Mouse (Mus musculus): ENCODE data around the gene St6galnac3. TPM values are rescaled to one million over a fixed set of nuclear protein-coding genes. Genes with fewer than 3 reads are reported as not detected.

The St6galnac3 gene
- total RNA-seq, 2 experiments from 2014 or later = 1.3 to 2.6 TPM

- intact Hi-C loops (cut with DNase I) = no loop called here
- Histone ChIP-seq H3K4me3 (no peak overlapping the region), H3K27ac (no peak overlapping the region)
- DNase-seq = no peak
- TF ChIP-seq CTCF (IDR thresholded peaks at IDR 0.05) = no peak
These were observed 524.2 kb downstream of the St6galnac3 start for GRCm38 (mm10) chr3:153200801-153201200.

- TF ChIP-seq CTCF (IDR thresholded peaks at IDR 0.05) = no peak
- Histone ChIP-seq H3K4me3 (no peak overlapping the region), H3K27ac (no peak overlapping the region)
- intact Hi-C loops (cut with DNase I) = no loop called here
- no peak for DNase-seq
These were observed 524.9 kb downstream of the St6galnac3 start for GRCm38 (mm10) chr3:153200076-153200475.

DNA sequence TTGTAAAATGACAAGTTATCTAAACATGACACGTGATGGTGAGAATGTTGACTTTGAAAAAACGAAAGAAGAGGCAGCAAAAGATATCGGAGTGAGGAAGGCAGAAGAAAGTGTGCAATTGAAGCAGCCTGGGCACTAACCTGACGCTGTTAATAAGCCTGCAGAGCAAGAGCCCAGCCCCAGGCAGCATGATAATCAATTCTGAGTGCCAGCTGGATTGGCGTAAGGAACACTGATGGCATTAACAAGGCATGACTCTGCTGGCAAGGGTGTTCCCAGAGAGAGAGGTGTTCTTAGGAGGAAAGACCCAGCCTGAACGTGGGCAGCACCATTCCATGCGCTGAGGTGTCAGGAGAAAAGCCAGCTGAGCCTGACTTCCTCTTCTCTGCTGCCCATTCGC is 525.7 kb downstream of the St6galnac3 start:
- intact Hi-C loops (cut with DNase I) = no loop called here
- Histone ChIP-seq H3K4me3 (no peak overlapping the region), H3K27ac (no peak overlapping the region)
- TF ChIP-seq CTCF (IDR thresholded peaks at IDR 0.05) = no peak
- no peak for DNase-seq

DNA sequence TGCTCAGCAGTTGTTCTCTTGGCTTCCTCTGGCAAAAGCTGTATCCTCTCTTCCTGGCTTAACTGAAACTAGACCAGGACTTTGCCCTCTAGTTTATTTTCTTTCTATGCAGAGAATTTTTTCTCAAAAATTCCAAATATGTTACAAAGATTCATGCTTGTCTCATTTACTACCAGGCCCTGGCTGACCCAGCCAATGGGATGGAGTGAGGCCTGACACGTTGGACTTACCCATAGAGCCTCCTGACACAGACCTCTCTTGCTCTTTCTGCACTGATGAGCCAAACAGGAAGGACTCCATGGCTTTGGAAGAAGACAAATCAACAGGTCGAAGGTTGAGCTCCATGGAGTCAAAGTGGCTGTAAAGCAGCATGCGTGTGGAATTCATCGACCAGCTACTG is 526.5 kb downstream of the St6galnac3 start:
- no peak for DNase-seq

DNA sequence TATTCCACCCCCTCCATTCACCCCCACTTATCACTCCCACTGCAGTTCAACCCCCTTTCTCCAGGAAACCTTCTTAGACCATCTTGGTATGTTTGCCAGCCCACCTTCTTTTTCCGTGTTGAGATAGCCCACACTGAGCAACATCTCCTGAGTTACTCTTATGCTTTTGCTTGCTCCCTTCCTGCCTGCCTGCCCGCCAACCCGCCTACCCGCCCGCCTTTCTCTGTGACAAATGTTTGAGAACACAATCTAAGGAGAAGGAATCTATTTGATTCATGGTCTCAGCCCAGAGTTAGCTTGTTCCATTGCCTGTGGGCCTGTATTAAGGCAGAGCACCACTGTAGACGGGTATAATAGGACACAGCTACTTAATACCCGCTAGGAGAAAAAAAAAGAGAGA is 531.9 kb downstream of the St6galnac3 start:
- H3K4me3 ChIP-seq = no peak overlapping the region
- no peak for TF ChIP-seq CTCF (IDR thresholded peaks at IDR 0.05)
- no peak overlapping the region for H3K27ac ChIP-seq
- DNase-seq = no peak
- intact Hi-C loops (cut with DNase I) = no loop called here

More for the DNA sequence above, 526.5 kb downstream of the St6galnac3 start:
- H3K27ac ChIP-seq = no peak overlapping the region
- intact Hi-C loops (cut with DNase I) = no loop called here
- no peak overlapping the region for H3K4me3 ChIP-seq
- TF ChIP-seq CTCF (IDR thresholded peaks at IDR 0.05) = no peak

DNA sequence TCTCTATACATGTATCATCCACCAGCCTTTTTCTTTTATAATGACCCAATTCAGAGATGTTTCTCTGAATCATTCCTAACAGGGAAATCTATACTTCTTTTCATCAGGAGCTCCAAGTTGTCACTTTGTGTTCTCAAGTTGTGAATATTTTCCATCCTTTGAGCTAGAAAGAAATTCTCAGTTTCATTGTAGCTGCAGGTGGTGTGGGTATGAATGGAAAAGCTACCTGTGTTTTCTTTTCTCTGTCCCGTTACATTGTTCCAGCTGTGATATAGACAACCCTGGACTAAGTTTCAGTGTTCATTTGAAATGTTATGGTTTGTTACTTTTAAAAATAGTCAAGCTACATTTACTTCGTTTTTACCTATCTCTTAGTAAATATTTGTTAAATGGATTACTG is 534.2 kb downstream of the St6galnac3 start:
- no peak for TF ChIP-seq CTCF (IDR thresholded peaks at IDR 0.05)
- DNase-seq = no peak
- no peak overlapping the region for H3K4me3 ChIP-seq
- intact Hi-C loops (cut with DNase I) = no loop called here
- H3K27ac ChIP-seq = no peak overlapping the region

DNA sequence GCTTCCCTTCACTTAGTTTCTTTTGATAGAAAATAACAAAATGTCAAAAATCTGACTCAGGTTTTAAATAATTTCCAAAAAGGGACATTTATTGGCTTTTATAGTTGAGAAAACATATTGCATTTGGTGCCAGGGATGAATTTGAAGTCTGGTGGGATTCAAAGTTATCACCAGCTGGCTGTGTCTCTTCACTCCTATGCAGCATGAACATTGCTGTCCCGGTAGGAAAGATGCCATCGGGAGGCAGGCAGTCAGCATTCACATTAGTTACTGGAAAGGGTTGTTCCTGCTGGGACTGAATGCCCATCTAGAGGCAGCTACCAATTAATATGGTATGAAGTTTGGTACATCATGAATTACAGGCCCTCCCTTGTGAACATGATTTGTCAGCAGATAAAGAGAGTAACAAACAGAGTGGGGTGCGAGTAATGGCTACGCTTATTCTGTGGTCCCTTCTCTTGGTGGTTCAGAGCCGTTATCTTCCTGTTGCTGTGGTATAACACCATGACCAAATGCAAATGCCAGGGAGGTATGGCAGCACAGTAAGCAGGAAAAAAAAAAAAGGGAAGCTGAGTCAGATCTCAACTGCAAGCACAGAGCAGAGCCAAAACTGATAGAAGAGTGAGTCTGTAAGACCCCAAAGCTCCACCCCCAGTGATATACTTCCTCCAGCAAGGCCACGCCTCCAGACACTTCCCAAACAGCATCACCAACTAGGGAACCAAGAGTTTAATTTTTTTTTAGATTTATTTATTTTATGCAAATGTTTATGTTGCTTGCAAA is 535.1 kb downstream of the St6galnac3 start:
- intact Hi-C loops (cut with DNase I) = no loop called here
- TF ChIP-seq CTCF (IDR thresholded peaks at IDR 0.05) = no peak
- DNase-seq = no peak
- H3K4me3 ChIP-seq = no peak overlapping the region
- H3K27ac ChIP-seq = no peak overlapping the region

DNA sequence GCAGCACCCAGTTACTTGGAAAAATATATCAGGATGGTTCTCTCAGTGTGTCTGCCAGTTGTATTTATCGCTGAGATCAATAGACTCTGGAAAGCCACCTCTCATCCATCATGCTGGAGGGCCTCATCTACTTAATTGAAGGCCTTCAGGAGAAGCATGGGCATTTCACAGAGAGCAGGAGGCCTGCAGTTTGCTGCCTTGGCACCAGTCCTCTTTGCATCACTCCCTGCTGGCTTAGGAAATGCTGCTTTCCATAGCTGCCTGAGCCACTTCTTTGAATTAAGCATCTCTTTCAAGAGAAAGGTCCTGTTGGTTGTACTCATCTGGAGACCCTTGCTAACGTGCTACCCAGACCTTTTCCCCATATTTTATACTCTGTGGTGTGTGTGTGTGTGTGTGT is 536.8 kb downstream of the St6galnac3 start:
- H3K27ac ChIP-seq = no peak overlapping the region
- intact Hi-C loops (cut with DNase I) = no loop called here
- H3K4me3 ChIP-seq = no peak overlapping the region
- no peak for TF ChIP-seq CTCF (IDR thresholded peaks at IDR 0.05)
- no peak for DNase-seq

DNA sequence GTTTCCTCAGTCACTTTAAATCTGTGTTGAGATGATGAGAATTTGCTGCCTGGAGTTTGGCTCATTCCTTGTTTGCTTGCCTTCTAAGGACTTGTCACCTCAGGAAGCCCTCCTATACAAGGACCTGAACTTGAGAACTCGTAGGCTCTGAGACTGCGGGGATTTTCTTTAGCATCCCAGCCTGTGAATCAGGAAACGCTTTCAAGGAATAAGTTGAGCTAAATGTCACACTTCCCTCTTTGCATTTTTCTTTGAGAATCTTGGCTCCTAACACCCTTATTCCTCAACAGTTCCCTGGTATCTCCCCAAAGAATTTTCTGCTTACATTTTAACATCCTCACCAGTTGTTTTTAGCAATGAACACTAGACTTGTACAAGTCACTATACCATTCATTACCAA is 539.9 kb downstream of the St6galnac3 start:
- no peak for DNase-seq
- Histone ChIP-seq H3K27ac (no peak overlapping the region), H3K4me3 (no peak overlapping the region)
- intact Hi-C loops (cut with DNase I) = no loop called here
- TF ChIP-seq CTCF (IDR thresholded peaks at IDR 0.05) = no peak

DNA sequence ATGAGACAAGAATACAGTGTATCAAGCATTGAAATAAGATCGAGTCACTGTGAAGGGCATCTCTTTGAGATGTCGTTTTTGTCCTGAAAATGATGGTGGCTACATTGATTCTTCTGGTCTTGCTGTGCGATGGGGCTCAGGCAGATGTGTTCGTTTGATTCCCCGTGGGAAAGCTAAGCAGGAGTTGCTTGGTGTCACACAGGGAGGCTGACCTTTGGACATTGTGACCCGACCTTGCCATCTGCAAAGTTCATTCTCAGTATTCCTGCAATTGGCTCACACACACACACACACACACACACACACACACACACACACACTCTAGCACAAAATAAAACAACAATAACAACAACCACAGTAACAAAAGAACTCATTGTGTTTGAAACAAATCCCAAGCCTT is 543.7 kb downstream of the St6galnac3 start:
- intact Hi-C loops (cut with DNase I) = no loop called here
- no peak for DNase-seq

GRCm38 (mm10) chr3:153176749-153177148 is 548.2 kb downstream of the St6galnac3 start:
- intact Hi-C loops (cut with DNase I) = no loop called here
- DNase-seq = no peak
- no peak overlapping the region for H3K27ac ChIP-seq
- no peak overlapping the region for H3K4me3 ChIP-seq
- TF ChIP-seq CTCF (IDR thresholded peaks at IDR 0.05) = no peak

More for the DNA sequence above, 543.7 kb downstream of the St6galnac3 start:
- TF ChIP-seq CTCF (IDR thresholded peaks at IDR 0.05) = no peak
- no peak overlapping the region for H3K4me3 ChIP-seq
- no peak overlapping the region for H3K27ac ChIP-seq

DNA sequence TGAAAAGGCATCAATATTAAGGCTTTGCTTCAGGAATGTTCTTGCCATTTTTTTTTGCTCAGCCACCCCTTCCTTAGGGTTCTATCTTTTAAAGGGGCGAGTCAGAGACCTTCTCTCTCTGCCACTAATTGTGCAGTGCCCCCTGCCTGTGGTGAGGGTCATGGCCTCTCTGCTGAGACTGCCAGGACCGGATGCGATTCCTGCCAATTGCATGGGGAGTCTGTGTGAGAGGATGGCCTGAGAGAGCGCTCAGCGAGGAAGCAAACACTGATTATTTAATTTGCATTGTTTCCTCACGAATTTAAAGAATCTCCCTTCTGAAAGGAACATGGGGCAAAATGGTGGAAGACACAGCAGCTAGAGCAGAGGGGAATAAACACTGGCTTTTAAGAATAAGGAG is 548.6 kb downstream of the St6galnac3 start:
- DNase-seq = no peak
- TF ChIP-seq CTCF (IDR thresholded peaks at IDR 0.05) = no peak
- intact Hi-C loops (cut with DNase I) = no loop called here
- no peak overlapping the region for H3K27ac ChIP-seq
- H3K4me3 ChIP-seq = no peak overlapping the region

DNA sequence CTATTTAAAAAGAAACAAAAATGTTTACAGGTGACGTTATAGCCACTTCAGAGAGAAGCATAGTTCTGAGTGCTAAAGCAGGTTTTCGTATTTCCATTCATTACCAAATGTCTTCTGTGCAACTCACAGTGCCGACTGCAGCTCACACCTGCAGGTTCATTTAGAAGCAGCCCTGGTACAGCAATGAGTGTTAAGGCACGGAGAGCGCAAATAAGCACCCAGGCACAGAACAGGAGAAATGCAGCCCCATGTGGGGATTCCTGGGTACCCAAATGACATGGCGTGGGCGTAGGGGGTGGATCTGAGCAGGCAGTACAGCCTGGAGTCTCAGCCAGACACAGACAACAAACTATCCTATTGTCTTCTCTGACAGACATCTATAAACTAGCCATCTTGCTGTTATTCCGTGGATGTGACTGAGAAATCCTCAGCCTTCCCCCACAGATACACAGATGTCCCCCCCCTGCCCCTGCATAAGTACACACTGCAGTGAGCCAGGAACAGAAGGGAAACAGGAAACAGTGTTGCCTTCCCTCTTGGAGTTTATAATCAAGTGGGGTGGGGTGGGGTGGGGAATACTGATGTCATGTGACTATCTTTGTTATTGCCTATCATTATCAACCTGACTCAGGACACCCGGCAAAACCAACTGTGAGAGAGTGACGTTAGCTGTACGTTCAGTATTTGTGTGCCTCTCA is 550.5 kb downstream of the St6galnac3 start:
- intact Hi-C loops (cut with DNase I) = no loop called here
- no peak for TF ChIP-seq CTCF (IDR thresholded peaks at IDR 0.05)
- H3K27ac ChIP-seq = no peak overlapping the region
- no peak overlapping the region for H3K4me3 ChIP-seq
- no peak for DNase-seq

DNA sequence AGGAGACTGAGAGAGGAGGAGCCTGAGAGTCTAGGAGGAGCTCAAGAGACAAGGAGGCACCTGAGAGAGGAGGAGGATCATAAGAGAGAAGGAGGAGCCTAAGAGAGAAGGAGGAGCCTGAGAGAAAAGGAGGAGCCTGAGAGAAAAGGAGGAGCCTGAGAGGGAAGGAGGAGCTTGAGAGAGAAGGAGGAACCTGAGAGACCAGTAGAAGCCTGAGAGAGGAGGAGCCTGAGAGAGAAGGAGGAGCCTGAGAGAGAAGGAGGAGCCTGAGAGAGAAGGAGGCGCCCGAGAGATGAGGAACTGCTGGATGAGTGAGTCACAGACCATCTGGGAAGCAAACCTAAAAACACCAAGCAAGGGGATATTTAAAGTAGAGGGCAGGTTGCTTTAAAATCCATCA is 551.4 kb downstream of the St6galnac3 start:
- intact Hi-C loops (cut with DNase I) = no loop called here
- no peak overlapping the region for H3K27ac ChIP-seq
- H3K4me3 ChIP-seq = no peak overlapping the region
- no peak for TF ChIP-seq CTCF (IDR thresholded peaks at IDR 0.05)
- no peak for DNase-seq

Data from gastrocnemius, adult 2 months (tissue).